Mouse (Mus musculus) neural tube, embryonic 11.5 days (tissue): ENCODE data around the gene Msl2. TPM values are rescaled to one million over a fixed set of nuclear protein-coding genes. Genes with fewer than 3 reads are reported as not detected.

ENCODE experiments used
- ATAC-seq: fragments of 200-750 bp; cut with Nextera tagmentation; 2 replicates; pipeline ENCODE4 v1.8.0; 2017; ENCODE audit warnings: moderate number of reproducible peaks, mild to moderate bottlenecking, moderate TSS enrichment, moderate library complexity; ENCODE audit not compliant: insufficient read depth, low FRiP score, low TSS enrichment
- DNase-seq: peaks from one replicate; pipeline ENCODE4 v3.0.0-alpha.2; 2015; ENCODE audit warnings: low spot score
- H3K27ac ChIP-seq: fragments of 300-500 bp; sonication (generic); 2 replicates; pipeline ENCODE4 v1.5.1; 2014; ENCODE audit warnings: low read depth, mild to moderate bottlenecking, low read length
- H3K27me3 ChIP-seq: fragments of 300-500 bp; sonication (generic); 2 replicates; pipeline ENCODE4 v1.6.1; 2014; ENCODE audit warnings: mild to moderate bottlenecking, low read length, mixed read lengths; ENCODE audit not compliant: control insufficient read depth, insufficient read depth
- H3K36me3 ChIP-seq: fragments of 300-500 bp; sonication (generic); 2 replicates; pipeline ENCODE4 v1.6.1; 2014; ENCODE audit warnings: mild to moderate bottlenecking, low read length, moderate library complexity, mixed read lengths; ENCODE audit not compliant: control insufficient read depth, insufficient read depth
- H3K4me1 ChIP-seq: fragments of 300-500 bp; sonication (generic); 2 replicates; pipeline ENCODE4 v1.6.1; 2014; ENCODE audit warnings: low read length, mixed read lengths; ENCODE audit not compliant: control insufficient read depth, insufficient read depth
- H3K4me2 ChIP-seq: fragments of 300-500 bp; sonication (generic); 2 replicates; pipeline ENCODE4 v1.6.1; 2014; ENCODE audit warnings: low read depth, mild to moderate bottlenecking, moderate library complexity
- H3K4me3 ChIP-seq: fragments of 300-500 bp; sonication (generic); 2 replicates; pipeline ENCODE4 v1.5.1; 2014; ENCODE audit warnings: low read depth, low read length
- H3K9ac ChIP-seq: fragments of 300-500 bp; sonication (generic); 2 replicates; pipeline ENCODE4 v1.6.1; 2014; ENCODE audit warnings: mild to moderate bottlenecking, low read length
- H3K9me3 ChIP-seq: fragments of 300-500 bp; sonication (generic); 2 replicates; pipeline ENCODE4 v1.6.1; 2016; ENCODE audit warnings: low read length; ENCODE audit not compliant: control insufficient read depth
- WGBS: fragments of 180-500 bp; shearing (Covaris S2); extraction: QIAGEN DNeasy Blood & Tissue Kit; methylation state at CpG from one replicate; pipeline ENCODE4 v1.1.7; 2014; 5-methylcytosine and 5-hydroxymethylcytosine counted together
- polyA plus RNA-seq: library from polyadenylated mRNA; unstranded; fragments of >200 nt; fragmentation: Nextera tagmentation; extraction: Ambion mirVana; gene quantifications from 2 replicates; pipeline ENCODE4 v1.2.1, GENCODE M21; 2014

The Msl2 gene
- polyA plus RNA-seq, 1 experiment from 2014 or later = 6.2 TPM

DNA sequence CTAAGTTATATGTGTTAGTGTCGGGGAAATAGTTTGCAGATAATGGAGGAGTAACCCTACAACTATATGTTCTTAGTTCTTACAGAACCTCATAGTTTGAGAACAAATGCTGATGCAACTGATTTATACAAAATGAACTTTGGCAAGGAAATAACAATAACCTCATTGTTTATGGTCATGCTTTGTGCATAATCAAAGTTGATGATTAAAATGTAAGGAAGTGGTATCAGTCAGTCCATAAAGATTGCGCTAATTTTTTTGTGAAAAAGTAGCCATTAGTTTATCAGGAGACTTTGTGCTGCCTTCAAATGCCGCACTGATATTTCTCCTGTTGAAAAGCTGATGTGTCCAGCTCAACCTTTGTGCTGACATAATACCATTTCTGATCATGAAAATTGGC, 28.4 kb downstream of the Msl2 start:
- H3K36me3 ChIP-seq = peaks cover 6% of the 10 kb centered on the region; the same call in 1 of the 2 replicates
- peaks cover 3% of the 10 kb centered on the region; the same call in 1 of the 2 replicates for H3K9me3 ChIP-seq
- no peak overlapping the region for H3K27ac ChIP-seq
- ATAC-seq = no peak
- no peak overlapping the region for H3K4me2 ChIP-seq
- DNase-seq = no peak
- no peak overlapping the region for H3K4me3 ChIP-seq
- 93% methylated on average over 3 of the region's 3 CpGs for WGBS
- H3K9ac ChIP-seq = no peak overlapping the region
- no peaks in the 10 kb centered on the region for H3K27me3 ChIP-seq
- H3K4me1 ChIP-seq = no peaks in the 10 kb centered on the region

DNA sequence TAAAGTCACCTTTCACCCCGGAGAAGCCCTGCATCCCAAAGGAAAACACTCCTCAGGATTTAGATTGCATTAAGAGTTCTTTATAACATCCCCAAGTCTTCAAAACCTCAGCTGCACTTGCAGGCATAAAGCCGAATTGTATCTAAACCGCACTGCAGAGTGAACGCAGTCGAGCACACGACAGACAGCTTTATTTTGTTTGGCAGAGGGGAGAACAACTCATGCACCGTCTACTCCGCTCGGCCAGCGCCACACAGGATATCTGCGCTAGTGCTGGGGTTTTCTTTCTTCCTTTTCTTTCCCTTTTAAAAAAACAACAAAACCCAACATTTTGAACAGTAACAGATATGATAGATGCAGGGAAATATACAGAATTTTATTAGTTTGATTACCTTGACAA, 31.0 kb downstream of the Msl2 start:
- no peaks in the 10 kb centered on the region for H3K4me1 ChIP-seq
- H3K9me3 ChIP-seq = no peaks in the 10 kb centered on the region
- H3K27ac ChIP-seq = no peak overlapping the region
- H3K27me3 ChIP-seq = no peaks in the 10 kb centered on the region
- DNase-seq (no peak), ATAC-seq (no peak)
- peaks cover 2% of the 10 kb centered on the region; the same call in 1 of the 2 replicates for H3K36me3 ChIP-seq
- H3K4me2 ChIP-seq = no peak overlapping the region
- H3K4me3 ChIP-seq = no peak overlapping the region
- 91% methylated on average over 11 of the region's 11 CpGs for WGBS
- no peak overlapping the region for H3K9ac ChIP-seq

DNA sequence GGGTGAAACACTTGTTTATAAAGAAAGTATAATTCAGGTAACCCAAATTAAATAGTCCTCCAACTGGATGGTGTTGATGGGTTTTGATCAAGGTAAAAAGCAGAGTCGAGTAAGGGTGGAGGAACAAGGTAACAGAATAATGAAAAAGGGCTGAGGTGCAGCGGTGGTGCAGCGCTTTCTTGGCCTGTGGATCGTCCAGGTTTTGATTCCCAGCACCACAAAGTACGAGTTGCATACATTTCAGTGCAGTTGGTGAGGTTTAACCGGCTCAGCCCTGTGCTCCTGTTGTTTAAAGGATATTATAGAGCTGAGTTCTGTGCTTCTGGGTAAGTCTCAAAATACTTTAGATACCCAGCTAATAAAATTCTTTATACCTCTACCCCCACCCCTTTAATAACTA, 31.8 kb downstream of the Msl2 start:
- Histone ChIP-seq H3K9ac (no peak overlapping the region), H3K4me3 (no peak overlapping the region), H3K27ac (no peak overlapping the region), H3K4me2 (no peak overlapping the region), H3K27me3 (no peaks in the 10 kb centered on the region), H3K9me3 (no peaks in the 10 kb centered on the region), H3K36me3 (no peaks in the 10 kb centered on the region; the same call in 1 of the 2 replicates), H3K4me1 (no peaks in the 10 kb centered on the region)
- WGBS = 92% methylated on average over 6 of the region's 6 CpGs
- ATAC-seq (no peak), DNase-seq (no peak)

DNA sequence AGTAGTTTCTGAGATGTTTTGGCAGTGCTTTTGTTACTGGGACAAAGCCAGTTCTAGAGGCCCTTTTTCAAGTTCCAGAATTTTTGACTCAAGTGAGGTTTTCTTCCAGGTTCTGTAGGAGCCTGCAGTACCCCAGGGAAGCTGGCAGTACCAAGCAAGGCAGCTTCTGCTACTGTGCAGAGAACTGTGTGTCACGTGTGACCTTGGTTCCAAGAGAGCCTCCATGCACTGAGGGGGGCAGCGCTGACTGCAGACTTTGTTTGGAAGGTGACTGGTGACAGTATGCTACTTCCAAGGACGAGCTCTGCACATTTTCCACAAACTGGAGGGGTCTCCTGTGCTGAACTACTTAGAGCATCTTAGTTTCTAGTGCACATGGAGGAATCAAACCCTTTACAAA, 33.5 kb downstream of the Msl2 start:
- no peaks in the 10 kb centered on the region for H3K4me1 ChIP-seq
- 85% methylated on average over 3 of the region's 3 CpGs for WGBS

DNA sequence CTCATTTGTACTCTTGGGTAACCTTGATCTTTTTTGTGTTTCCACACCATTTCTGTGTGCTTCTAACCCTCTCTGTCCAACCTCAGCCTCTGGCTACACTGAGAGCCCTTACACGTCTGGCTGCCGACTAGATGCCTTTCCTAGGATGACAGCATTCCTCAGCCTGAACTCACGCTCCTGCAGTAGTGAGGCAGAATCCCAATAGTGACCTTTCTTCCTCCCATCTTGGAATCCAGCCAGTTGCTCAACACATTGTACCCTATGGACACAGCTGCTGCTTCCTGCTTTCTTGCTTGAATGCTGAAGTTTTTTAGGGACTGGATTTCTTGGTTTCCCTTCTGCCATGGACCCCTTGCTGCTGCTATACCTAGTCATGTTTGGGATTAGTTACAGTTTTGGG, 36.1 kb downstream of the Msl2 start:
- ATAC-seq (no peak), DNase-seq (no peak)
- Histone ChIP-seq H3K27ac (no peak overlapping the region), H3K4me1 (no peaks in the 10 kb centered on the region), H3K4me2 (no peak overlapping the region), H3K36me3 (no peaks in the 10 kb centered on the region), H3K27me3 (no peaks in the 10 kb centered on the region), H3K4me3 (no peak overlapping the region), H3K9me3 (no peaks in the 10 kb centered on the region), H3K9ac (no peak overlapping the region)
- WGBS = 69% methylated on average over 3 of the region's 3 CpGs

More for the DNA sequence above, 33.5 kb downstream of the Msl2 start:
- Histone ChIP-seq H3K4me3 (no peak overlapping the region), H3K4me2 (no peak overlapping the region), H3K9ac (no peak overlapping the region), H3K36me3 (no peaks in the 10 kb centered on the region), H3K27ac (no peak overlapping the region), H3K9me3 (no peaks in the 10 kb centered on the region), H3K27me3 (no peaks in the 10 kb centered on the region)
- ATAC-seq (no peak), DNase-seq (no peak)

DNA sequence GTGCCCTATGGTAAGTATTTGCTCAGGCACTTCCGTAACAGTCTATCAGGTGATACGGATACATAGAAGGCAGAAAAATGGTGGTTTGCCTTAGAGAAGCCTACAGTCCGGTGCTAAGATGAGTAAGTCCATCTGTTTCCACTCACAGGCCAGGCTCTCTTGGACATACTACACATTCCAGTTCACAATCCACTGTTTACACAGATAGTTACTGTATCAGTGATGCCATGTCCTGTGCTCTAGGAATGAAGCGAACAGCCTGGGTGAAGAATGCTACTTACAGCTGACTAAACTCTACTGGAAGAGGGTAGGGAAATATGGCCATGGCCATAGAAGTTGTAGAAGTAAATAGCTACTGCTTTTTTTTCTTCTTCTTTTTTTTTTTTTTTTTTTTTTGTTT, 39.4 kb downstream of the Msl2 start:
- no peaks in the 10 kb centered on the region for H3K9me3 ChIP-seq
- 89% methylated on average over 4 of the region's 4 CpGs for whole genome bisulfite sequencing

DNA sequence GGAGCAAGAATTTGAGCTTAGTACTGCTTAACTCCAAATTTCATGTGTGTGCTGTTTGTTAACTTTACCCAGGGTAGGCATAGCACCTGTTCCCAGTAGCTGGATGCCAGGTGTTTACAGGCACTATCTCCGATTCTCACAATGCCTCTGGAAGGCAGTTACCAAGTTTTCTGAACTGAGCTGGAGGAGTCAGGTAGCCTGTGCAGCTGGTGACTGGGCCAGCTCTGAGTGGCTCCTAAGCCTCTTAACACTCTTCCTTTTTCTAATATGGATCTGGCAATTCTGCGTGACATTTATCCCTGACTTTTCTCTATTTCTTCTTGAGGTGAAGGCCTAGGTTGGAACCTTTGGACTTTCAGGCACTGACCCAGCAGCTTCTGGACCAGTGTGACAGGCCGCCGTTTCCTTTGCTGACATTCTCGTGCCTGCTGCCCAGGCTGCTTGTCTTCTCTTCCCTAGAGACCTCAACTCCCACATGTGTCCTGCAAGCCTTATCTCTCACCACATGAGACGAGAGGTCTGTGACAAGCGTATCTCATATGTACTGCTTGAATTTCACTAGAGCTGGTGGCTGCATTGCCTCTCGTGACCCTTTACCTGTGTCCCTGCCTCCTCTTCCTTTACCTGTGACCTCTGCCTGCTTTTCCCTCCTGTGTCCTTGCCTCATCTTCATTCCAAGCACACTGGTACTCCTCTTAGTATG, 40.4 kb downstream of the Msl2 start:
- no peaks in the 10 kb centered on the region for H3K36me3 ChIP-seq
- no peaks in the 10 kb centered on the region for H3K27me3 ChIP-seq
- ATAC-seq (no peak), DNase-seq (no peak)
- H3K9me3 ChIP-seq = no peaks in the 10 kb centered on the region
- no peak overlapping the region for H3K4me3 ChIP-seq
- 88% methylated on average over 8 of the region's 8 CpGs for WGBS
- H3K4me1 ChIP-seq = no peaks in the 10 kb centered on the region
- no peak overlapping the region for H3K9ac ChIP-seq
- H3K27ac ChIP-seq = no peak overlapping the region
- no peak overlapping the region for H3K4me2 ChIP-seq

More for the DNA sequence above, 39.4 kb downstream of the Msl2 start:
- Histone ChIP-seq H3K4me2 (no peak overlapping the region), H3K9ac (no peak overlapping the region), H3K4me3 (no peak overlapping the region), H3K27ac (no peak overlapping the region), H3K4me1 (no peaks in the 10 kb centered on the region), H3K36me3 (no peaks in the 10 kb centered on the region), H3K27me3 (no peaks in the 10 kb centered on the region)
- ATAC-seq = no peak
- no peak for DNase-seq

DNA sequence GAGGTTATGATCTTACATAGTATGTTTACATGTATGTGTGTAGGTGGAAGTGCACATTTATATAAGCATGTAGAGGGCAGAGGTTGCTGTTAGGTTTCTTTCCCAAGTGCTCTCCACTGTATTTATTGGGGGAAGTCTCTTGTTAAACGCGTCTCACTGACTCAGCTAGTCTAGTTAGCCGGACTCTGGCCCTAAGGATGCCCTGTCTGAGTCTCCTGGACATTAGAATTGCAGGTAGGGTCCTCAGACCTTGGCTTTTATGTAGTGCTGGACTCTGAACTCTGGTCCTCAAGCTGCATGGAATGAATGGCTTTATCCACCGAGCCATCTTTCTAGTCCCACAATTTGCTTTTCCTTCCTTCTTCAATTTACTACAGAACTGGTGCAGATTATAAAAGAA, 69.7 kb downstream of the Msl2 start:
- DNase-seq = no peak
- Histone ChIP-seq H3K9ac (no peak overlapping the region), H3K4me3 (no peak overlapping the region), H3K27ac (no peak overlapping the region), H3K36me3 (0 out of 2 replicates have a peak, but pooled peaks cover 2% of the 10 kb centered on the region), H3K4me1 (no peaks in the 10 kb centered on the region), H3K4me2 (no peak overlapping the region), H3K27me3 (no peaks in the 10 kb centered on the region), H3K9me3 (no peaks in the 10 kb centered on the region)
- 89% methylated on average over 4 of the region's 4 CpGs for WGBS
- no peak for ATAC-seq

DNA sequence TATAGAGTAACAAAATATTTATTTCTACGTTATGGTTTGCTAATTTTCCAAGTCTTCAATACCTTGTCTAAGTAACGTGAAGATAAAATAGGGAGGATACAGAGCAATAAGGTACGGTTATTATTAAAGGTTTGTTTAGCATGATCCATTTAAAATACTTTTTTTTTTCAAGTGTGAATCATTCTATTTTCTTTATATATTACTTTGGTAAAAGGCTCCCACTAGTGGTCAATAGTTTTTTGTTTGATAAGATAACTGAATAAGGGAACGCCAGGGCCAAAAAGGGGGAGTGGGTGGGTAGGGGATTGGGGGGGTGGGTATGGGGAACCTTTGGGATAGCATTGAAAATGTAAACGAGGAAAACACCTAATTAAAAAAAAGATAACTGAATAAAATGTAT, 79.0 kb downstream of the Msl2 start:
- DNase-seq (no peak), ATAC-seq (no peak)
- Histone ChIP-seq H3K27ac (no peak overlapping the region), H3K9ac (no peak overlapping the region), H3K4me1 (no peaks in the 10 kb centered on the region), H3K27me3 (no peaks in the 10 kb centered on the region), H3K9me3 (no peaks in the 10 kb centered on the region), H3K4me2 (no peak overlapping the region), H3K36me3 (no peaks in the 10 kb centered on the region), H3K4me3 (no peak overlapping the region)
- 85% methylated on average over 5 of the region's 5 CpGs for WGBS
